Mouse (Mus musculus) myocyte (in vitro differentiated cells): Measurements from ENCODE around the gene 3110070M22Rik. TPM values are rescaled to one million over a fixed set of nuclear protein-coding genes. Genes with fewer than 3 reads are reported as not detected.
"Not testable (repeated sequence)": the region's sequence is repeated elsewhere in the genome, so short reads cannot be mapped to it uniquely, and the experiment has no call there.

Experiments
- H3K27me3 ChIP-seq: one replicate; pipeline ENCODE4 v1.6.1; 2011; ENCODE audit not compliant: control insufficient read depth, insufficient read depth, insufficient read length
- H3K36me3 ChIP-seq: one replicate; pipeline ENCODE4 v1.6.1; 2011; ENCODE audit not compliant: control insufficient read depth, insufficient read depth
- H3K4me2 ChIP-seq: one replicate; pipeline ENCODE4 v1.6.1; 2011; ENCODE audit warnings: low read depth, control low read depth
- H3K4me3 ChIP-seq: one replicate; pipeline ENCODE4 v1.5.1; 2011; ENCODE audit warnings: mild to moderate bottlenecking, control low read depth, moderate library complexity
- H3K79me2 ChIP-seq: one replicate; pipeline ENCODE4 v1.6.1; 2011; ENCODE audit not compliant: control insufficient read depth, insufficient read depth
- H3ac ChIP-seq: one replicate; pipeline ENCODE4 v1.6.1; 2011; ENCODE audit not compliant: control insufficient read depth, insufficient read length
- CEBPB ChIP-seq: IDR thresholded peaks from 2 replicates; pipeline ENCODE4 v1.6.1; 2011; ENCODE audit warnings: mild to moderate bottlenecking, moderate library complexity; ENCODE audit not compliant: poor library complexity, insufficient read depth, severe bottlenecking
- E2F4 ChIP-seq: IDR thresholded peaks from one replicate; pipeline ENCODE4 v1.6.1; 2011; ENCODE audit warnings: mild to moderate bottlenecking, control low read depth, moderate library complexity; ENCODE audit not compliant: insufficient read depth
- MAX ChIP-seq: IDR thresholded peaks from one replicate; pipeline ENCODE4 v1.6.1; 2011; ENCODE audit warnings: low read depth, mild to moderate bottlenecking, control low read depth
- MYOD1 ChIP-seq, 3 experiments: IDR thresholded peaks; one replicate each; pipeline ENCODE4 v1.6.1; 2011; ENCODE audit warnings: control low read depth in 2 of 3, low read depth in 2 of 3, mild to moderate bottlenecking in 2 of 3, moderate library complexity in 1 of 3; ENCODE audit not compliant: insufficient read length in 2 of 3, control insufficient read depth in 1 of 3
- MYOG ChIP-seq, 3 experiments: IDR thresholded peaks; one replicate each; pipeline ENCODE4 v1.6.1; 2011; ENCODE audit warnings: control low read depth in 2 of 3, low read depth in 2 of 3, mild to moderate bottlenecking in 2 of 3; ENCODE audit not compliant: insufficient read length in 2 of 3, control insufficient read depth in 1 of 3, insufficient read depth in 1 of 3
- POLR2A ChIP-seq: IDR thresholded peaks from one replicate; pipeline ENCODE4 v1.6.1; 2011; ENCODE audit warnings: low read depth, mild to moderate bottlenecking, control low read depth, moderate library complexity; ENCODE audit not compliant: insufficient read length
- POLR2AphosphoS2 ChIP-seq: IDR thresholded peaks from one replicate; pipeline ENCODE4 v1.6.1; 2011; ENCODE audit warnings: low read depth, control low read depth; ENCODE audit not compliant: insufficient read length
- REST ChIP-seq: IDR thresholded peaks from one replicate; pipeline ENCODE4 v1.6.1; 2011; ENCODE audit warnings: mild to moderate bottlenecking, control low read depth, moderate library complexity; ENCODE audit not compliant: insufficient read depth, insufficient read length
- SRF ChIP-seq: IDR thresholded peaks from one replicate; pipeline ENCODE4 v1.6.1; 2011; ENCODE audit warnings: low read depth; ENCODE audit not compliant: control insufficient read depth, insufficient read length
- TCF12 ChIP-seq: IDR thresholded peaks from one replicate; pipeline ENCODE4 v1.6.1; 2011; ENCODE audit warnings: mild to moderate bottlenecking, control low read depth; ENCODE audit not compliant: poor library complexity, insufficient read depth, severe bottlenecking
- TCF3 ChIP-seq: IDR thresholded peaks from one replicate; pipeline ENCODE4 v1.6.1; 2011; ENCODE audit warnings: low read depth, control low read depth; ENCODE audit not compliant: insufficient read length
- USF1 ChIP-seq: IDR thresholded peaks from one replicate; pipeline ENCODE4 v1.6.1; 2011; ENCODE audit warnings: low read depth, mild to moderate bottlenecking, control low read depth, moderate library complexity
- polyA plus RNA-seq: library from polyadenylated mRNA; unstranded; fragments of >200 nt; fragmentation: generic; extraction: Trizol; gene quantifications from one replicate; pipeline ENCODE4 v1.2.1, GENCODE M21; 2012; ENCODE audit warnings: missing spikeins

The 3110070M22Rik gene
- 0.23 TPM for polyA plus RNA-seq

- peak within 1 kb of the TSS; percentile 52 for H3K4me2 ChIP-seq
- no peak within 1 kb of the TSS for H3K4me3 ChIP-seq
- TF ChIP-seq USF1 = no peak
- TF ChIP-seq POLR2A = peak; percentile 70
- no peak for TF ChIP-seq REST
- TF ChIP-seq MYOG (IDR thresholded peaks at IDR 0.05; ENCODE audit: control insufficient read depth in 1 of 3, insufficient read depth in 1 of 3, insufficient read length in 2 of 3, low read depth in 2 of 3) = no peak
- TF ChIP-seq POLR2AphosphoS2 = no peak
- no peak for TF ChIP-seq SRF
- TF ChIP-seq MAX = no peak
- no peak for TF ChIP-seq MYOD1 (IDR thresholded peaks at IDR 0.05; ENCODE audit: control insufficient read depth in 1 of 3, insufficient read length in 2 of 3, low read depth in 2 of 3)
- no peak for TF ChIP-seq E2F4
- H3K36me3 ChIP-seq = no peaks in the 10 kb centered on the region
- no peaks in the 10 kb centered on the region for H3K79me2 ChIP-seq
- H3K27me3 ChIP-seq = no peaks in the 10 kb centered on the region
- H3ac ChIP-seq = no peak within 1 kb of the TSS
These were observed at the start of gene 3110070M22Rik, which contains the start of gene Tmem267 for GRCm38 (mm10) chr13:119487880-119488580. 3110070M22Rik (minus strand) TSS chr13:119488383. Tmem267 (plus strand) TSS chr13:119488039.

GRCm38 (mm10) chr13:119494938-119495337 is 6.8 kb upstream of the 3110070M22Rik start:
- H3ac ChIP-seq, H3K4me2 ChIP-seq, H3K36me3 ChIP-seq, H3K79me2 ChIP-seq, H3K4me3 ChIP-seq, H3K27me3 ChIP-seq: not testable (repeated sequence)

- not testable (repeated sequence) for H3K4me3 ChIP-seq, H3K36me3 ChIP-seq, H3ac ChIP-seq, H3K27me3 ChIP-seq, H3K79me2 ChIP-seq, H3K4me2 ChIP-seq
These were observed 3.9 kb upstream of the 3110070M22Rik start for GRCm38 (mm10) chr13:119492083-119492482.

DNA sequence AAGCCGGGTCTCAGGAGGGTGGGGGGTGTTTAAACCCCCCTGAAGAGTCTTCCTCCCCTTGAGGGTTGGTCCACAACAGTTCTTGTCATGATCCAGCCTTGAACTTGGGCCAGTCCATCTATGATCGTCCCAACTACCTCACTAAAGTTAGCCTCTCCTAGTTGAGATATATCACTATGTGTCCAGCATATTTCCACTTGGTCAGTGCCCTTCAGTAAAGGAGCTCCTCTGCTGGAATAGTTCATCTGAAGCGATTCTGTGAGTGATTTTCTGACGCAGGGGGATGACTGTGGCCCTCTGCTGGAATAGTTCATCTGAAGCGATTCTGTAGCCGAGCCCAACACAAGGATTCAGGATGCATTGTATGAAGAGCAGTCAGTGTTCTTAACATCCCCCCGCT is 829 bp downstream of the 3110070M22Rik start:
- TF ChIP-seq TCF3 = no peak
- TF ChIP-seq SRF = no peak
- TF ChIP-seq MYOD1 (IDR thresholded peaks at IDR 0.05; ENCODE audit: control insufficient read depth in 1 of 3, insufficient read length in 2 of 3, low read depth in 2 of 3) = no peak
- TF ChIP-seq CEBPB = no peak
- TF ChIP-seq MYOG (IDR thresholded peaks at IDR 0.05; ENCODE audit: control insufficient read depth in 1 of 3, insufficient read depth in 1 of 3, insufficient read length in 2 of 3, low read depth in 2 of 3) = no peak
- TF ChIP-seq POLR2A = no peak
- no peak for TF ChIP-seq TCF12
- no peak for TF ChIP-seq MAX
- TF ChIP-seq REST = no peak
- no peak for TF ChIP-seq POLR2AphosphoS2
- no peak for TF ChIP-seq USF1
- no peak for TF ChIP-seq E2F4
- no peaks in the 10 kb centered on the region for H3K79me2 ChIP-seq
- H3K4me3 ChIP-seq = no peak overlapping the region
- peak overlapping the region; percentile 52 for H3K4me2 ChIP-seq
- H3K27me3 ChIP-seq = no peaks in the 10 kb centered on the region
- no peak overlapping the region for H3ac ChIP-seq
- H3K36me3 ChIP-seq = no peaks in the 10 kb centered on the region

- Histone ChIP-seq H3K4me2 (no peak overlapping the region), H3K4me3 (no peak overlapping the region), H3K36me3 (peaks cover 22% of the 10 kb centered on the region), H3K79me2 (no peaks in the 10 kb centered on the region), H3K27me3 (no peaks in the 10 kb centered on the region), H3ac (no peak overlapping the region)
- TF ChIP-seq MYOD1 (IDR thresholded peaks at IDR 0.05; ENCODE audit: control insufficient read depth in 1 of 3, insufficient read length in 2 of 3, low read depth in 2 of 3) (no peak), REST (no peak), TCF3 (no peak), E2F4 (no peak), USF1 (no peak), SRF (no peak), CEBPB (no peak), POLR2AphosphoS2 (no peak), MYOG (IDR thresholded peaks at IDR 0.05; ENCODE audit: control insufficient read depth in 1 of 3, insufficient read depth in 1 of 3, insufficient read length in 2 of 3, low read depth in 2 of 3) (no peak), MAX (no peak), POLR2A (no peak), TCF12 (no peak)
These were observed 10.4 kb downstream of the 3110070M22Rik start for GRCm38 (mm10) chr13:119477789-119478188.
